Mouse (Mus musculus): ENCODE results near the gene Wnt6. TPM values are rescaled to one million over a fixed set of nuclear protein-coding genes. Genes with fewer than 3 reads are reported as not detected.
"Not testable (repeated sequence)": the region's sequence is repeated elsewhere in the genome, so short reads cannot be mapped to it uniquely, and the experiment has no call there.

The Wnt6 gene
- polyA plus RNA-seq, 1 experiment = 0.60 TPM

DNA sequence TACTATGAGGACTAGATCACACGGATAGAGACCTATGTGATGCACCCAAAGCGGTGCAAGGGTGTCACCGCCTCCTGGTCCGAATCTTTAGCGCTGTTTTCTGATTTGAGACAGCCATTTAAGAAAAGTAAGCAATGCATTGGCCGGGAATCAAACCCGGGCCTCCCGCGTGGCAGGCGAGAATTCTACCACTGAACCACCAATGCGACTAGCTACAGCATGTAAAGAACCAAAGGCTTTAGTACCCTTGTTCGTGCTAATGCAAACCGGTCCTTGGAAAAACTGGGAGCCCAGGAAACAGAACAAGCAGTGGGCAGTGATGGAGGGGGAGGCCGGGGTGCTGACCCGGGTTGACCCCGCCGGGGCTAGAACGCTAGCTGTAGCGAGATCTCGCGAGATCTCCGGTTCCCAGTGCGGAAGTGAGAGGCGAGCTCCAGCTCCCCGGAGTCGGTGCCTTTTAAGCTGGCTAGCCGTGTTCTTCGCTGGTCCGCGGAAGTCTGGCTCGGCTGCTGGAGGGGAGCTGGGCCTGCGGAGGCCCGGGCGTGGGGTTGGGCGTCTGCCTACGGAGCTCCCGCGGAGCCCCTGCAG, 45.0 kb downstream of the Wnt6 start:
- peaks cover 17% of the 10 kb centered on the region for H3K27me3 ChIP-seq (replicated peaks)
- TF ChIP-seq GATA1 (IDR thresholded peaks at IDR 0.05; ENCODE audit: borderline replicate concordance, low read length) (no peak), FLI1 (IDR thresholded peaks at IDR 0.05; ENCODE audit: low read length) (no peak)
- H3K9me3 ChIP-seq = no peaks in the 10 kb centered on the region
- H3K4me3 ChIP-seq (replicated peaks) = peak overlapping the region; percentile 91
- no peaks in the 10 kb centered on the region for H3K36me3 ChIP-seq (replicated peaks; ENCODE audit: low read length)
- peaks cover 11% of the 10 kb centered on the region for H3K4me1 ChIP-seq

DNA sequence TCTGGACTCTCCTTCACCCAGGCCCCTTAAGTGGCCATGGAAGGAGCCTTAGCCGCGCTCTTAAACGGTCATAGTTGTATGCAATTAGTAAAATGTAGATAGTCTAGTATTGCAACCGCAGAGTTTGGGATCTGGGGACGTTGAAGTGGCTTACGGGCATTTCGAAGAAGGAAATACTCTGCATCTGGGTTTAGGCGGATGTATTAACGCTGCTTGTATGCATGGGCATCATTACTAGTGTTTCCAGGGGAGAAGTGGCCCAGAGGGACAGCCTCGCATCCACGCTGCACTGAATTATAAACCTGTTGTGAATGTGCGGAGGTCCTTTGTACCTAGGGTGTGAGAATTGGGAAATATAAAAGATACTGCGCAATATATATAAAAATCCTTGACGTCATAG, 45.5 kb downstream of the Wnt6 start:
- no peaks in the 10 kb centered on the region for H3K9me3 ChIP-seq
- H3K36me3 ChIP-seq (replicated peaks; ENCODE audit: low read length) = no peaks in the 10 kb centered on the region
- TF ChIP-seq GATA1 (IDR thresholded peaks at IDR 0.05; ENCODE audit: borderline replicate concordance, low read length) (no peak), FLI1 (IDR thresholded peaks at IDR 0.05; ENCODE audit: low read length) (no peak)
- peaks cover 16% of the 10 kb centered on the region for H3K27me3 ChIP-seq (replicated peaks)
- peaks cover 15% of the 10 kb centered on the region for H3K4me1 ChIP-seq
- H3K4me3 ChIP-seq (replicated peaks) = peak overlapping the region; percentile 91

DNA sequence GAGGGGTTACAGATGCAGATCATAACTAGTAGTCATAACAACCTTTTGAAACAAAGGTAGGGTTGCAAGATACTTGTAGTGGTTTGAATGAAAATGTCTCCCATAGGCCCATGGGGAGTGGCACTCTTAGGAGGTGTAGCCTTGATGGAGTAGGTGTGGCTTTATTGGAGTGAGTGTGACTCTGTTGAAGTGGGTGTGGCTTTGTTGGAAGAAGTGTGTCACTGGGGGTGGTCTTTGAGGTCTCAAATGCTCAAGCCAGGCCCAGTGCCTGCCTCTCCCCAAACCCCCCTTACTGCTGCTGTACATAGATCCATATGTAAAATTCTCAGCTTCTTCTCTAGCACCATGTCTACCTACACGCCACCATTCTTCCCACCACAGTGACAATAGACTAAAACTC, 46.8 kb downstream of the Wnt6 start:
- H3K27me3 ChIP-seq (replicated peaks) = peaks cover 8% of the 10 kb centered on the region
- no peaks in the 10 kb centered on the region for H3K36me3 ChIP-seq (replicated peaks; ENCODE audit: low read length)
- no peak overlapping the region for H3K4me3 ChIP-seq (replicated peaks)
- peaks cover 18% of the 10 kb centered on the region for H3K4me1 ChIP-seq
- H3K9me3 ChIP-seq = 0 out of 2 replicates have a peak, but pooled peaks cover 3% of the 10 kb centered on the region
- TF ChIP-seq GATA1 (IDR thresholded peaks at IDR 0.05; ENCODE audit: borderline replicate concordance, low read length) = no peak
- TF ChIP-seq FLI1 (IDR thresholded peaks at IDR 0.05; ENCODE audit: low read length) = no peak

DNA sequence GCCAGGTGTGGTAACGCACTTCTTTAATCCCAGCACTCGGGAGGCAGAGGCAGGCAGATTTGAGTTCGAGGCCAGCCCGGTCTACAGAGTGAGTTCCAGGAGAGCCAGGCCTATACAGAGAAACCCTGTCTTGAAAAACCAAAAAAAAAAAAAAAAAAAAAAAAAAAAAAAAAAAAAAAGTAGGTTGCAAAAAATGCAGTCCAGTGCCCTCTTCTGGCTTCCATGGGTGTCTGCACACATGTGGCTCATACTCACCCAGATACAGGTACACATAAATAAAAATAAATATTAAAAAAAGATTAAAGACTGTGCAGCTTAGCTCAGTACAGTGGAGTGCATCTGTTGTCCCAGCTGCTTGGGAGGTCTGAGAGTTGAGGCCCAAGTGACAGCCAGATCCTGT, 51.9 kb downstream of the Wnt6 start:
- not testable (repeated sequence) for H3K9me3 ChIP-seq; H3K4me1 ChIP-seq; H3K36me3 ChIP-seq (replicated peaks; ENCODE audit: low read length); H3K4me3 ChIP-seq (replicated peaks)
- peaks cover 23% of the 10 kb centered on the region for H3K27me3 ChIP-seq (replicated peaks)

DNA sequence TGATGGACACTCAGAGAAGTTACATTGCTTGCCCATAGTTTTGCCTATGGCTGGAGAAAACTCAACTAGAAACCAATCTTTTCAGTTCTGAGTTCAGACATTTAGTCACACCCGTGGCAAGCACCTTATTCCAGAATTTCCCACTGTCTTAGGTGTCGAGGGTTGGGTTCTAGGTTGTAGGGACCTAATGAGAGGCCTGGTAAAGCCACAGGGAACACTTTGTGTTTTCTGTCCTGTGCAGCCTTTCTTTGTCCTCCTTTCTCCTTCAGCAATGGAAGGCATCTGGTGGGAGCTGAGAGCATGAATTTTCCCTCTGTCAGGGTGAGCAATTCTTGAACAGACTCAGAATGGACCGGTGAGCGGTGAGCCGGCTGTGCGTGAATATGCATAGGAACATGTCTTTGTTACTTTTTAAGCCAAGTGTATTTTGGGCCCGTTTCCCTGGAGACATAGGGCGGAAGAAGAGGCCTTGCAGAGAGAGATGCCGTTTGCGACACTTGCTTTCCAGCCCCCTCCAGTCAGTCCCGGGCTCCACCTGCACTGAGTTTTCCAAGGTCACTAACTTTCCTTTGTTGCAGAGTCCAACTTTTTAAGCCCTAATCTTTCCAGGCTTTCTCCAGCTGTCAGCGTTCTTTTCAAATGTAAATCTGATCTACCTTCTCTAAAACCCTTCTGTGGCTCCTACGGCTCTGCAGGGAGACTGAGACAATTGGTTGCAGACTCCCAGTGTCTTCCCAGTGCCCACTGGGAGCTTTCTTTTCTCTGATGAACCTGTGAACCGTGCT, 53.0 kb downstream of the Wnt6 start:
- Histone ChIP-seq H3K4me1 (peaks cover 7% of the 10 kb centered on the region; the same call in 1 of the 2 replicates), H3K9me3 (peaks cover 6% of the 10 kb centered on the region; the same call in 1 of the 2 replicates), H3K36me3 (replicated peaks; ENCODE audit: low read length) (no peaks in the 10 kb centered on the region), H3K4me3 (replicated peaks) (no peak overlapping the region), H3K27me3 (replicated peaks) (peaks cover 25% of the 10 kb centered on the region)
- TF ChIP-seq FLI1 (IDR thresholded peaks at IDR 0.05; ENCODE audit: low read length) (no peak), GATA1 (IDR thresholded peaks at IDR 0.05; ENCODE audit: borderline replicate concordance, low read length) (no peak)

DNA sequence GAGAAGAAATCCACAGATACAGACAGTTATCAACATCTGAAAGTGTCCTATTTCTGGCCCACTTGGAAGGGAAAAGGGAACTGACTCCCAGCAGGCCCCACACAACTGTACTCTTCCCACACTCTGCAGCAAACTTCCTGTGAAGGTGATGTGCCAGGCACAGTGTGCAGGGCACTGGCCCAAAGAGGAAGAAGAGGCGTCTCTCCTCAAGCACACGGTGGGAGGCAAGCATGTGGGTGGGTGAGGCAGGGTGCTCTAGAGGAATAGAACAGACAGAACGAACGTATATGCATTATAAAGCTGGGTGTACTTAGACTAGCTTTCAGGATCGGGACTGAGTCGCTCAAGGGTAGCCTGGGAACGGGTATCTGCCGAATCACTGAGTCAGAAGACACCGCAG, 58.4 kb downstream of the Wnt6 start:
- H3K36me3 ChIP-seq (replicated peaks; ENCODE audit: low read length) = no peaks in the 10 kb centered on the region
- H3K4me1 ChIP-seq = no peaks in the 10 kb centered on the region
- no peak overlapping the region for H3K4me3 ChIP-seq (replicated peaks)
- H3K9me3 ChIP-seq = peaks cover 9% of the 10 kb centered on the region
- H3K27me3 ChIP-seq (replicated peaks) = peaks cover 37% of the 10 kb centered on the region
- no peak for TF ChIP-seq GATA1 (IDR thresholded peaks at IDR 0.05; ENCODE audit: borderline replicate concordance, low read length)
- no peak for TF ChIP-seq FLI1 (IDR thresholded peaks at IDR 0.05; ENCODE audit: low read length)

DNA sequence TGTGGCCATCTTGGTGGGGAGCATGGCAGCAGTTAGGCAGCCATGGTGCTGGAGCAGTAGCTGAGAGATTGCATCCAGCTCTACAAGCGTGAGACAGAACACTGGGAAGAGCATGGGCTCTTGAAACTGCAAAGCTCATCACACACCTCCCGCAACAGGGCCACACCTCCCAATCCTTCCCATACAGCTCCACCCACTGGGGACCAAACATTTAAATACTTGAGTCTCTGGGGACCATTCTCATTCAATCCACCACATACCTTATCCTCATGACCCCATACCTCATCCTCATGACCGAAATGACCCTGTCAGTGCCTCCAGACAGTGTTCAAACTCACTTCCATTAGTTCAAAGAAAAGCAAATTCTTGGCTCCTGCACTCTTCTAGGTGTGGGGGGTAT, 61.6 kb downstream of the Wnt6 start:
- no peaks in the 10 kb centered on the region for H3K4me1 ChIP-seq
- H3K36me3 ChIP-seq (replicated peaks; ENCODE audit: low read length) = no peaks in the 10 kb centered on the region
- no peak overlapping the region for H3K4me3 ChIP-seq (replicated peaks)
- H3K9me3 ChIP-seq = peaks cover 6% of the 10 kb centered on the region
- no peak for TF ChIP-seq FLI1 (IDR thresholded peaks at IDR 0.05; ENCODE audit: low read length)
- no peak for TF ChIP-seq GATA1 (IDR thresholded peaks at IDR 0.05; ENCODE audit: borderline replicate concordance, low read length)
- peaks cover 34% of the 10 kb centered on the region for H3K27me3 ChIP-seq (replicated peaks)

Other genes with a start within 250 kb of the Wnt6 start
- not detected in 2 replicates for gene Plcd4, start 229.0 kb upstream of the Wnt6 start, polyA plus RNA-seq (2012; ENCODE audit: insufficient read depth, low replicate concordance)
- 0.17 TPM in 1 of 2 replicates, not detected in the other for gene Usp37, start 227.6 kb upstream of the Wnt6 start, polyA plus RNA-seq (2012; ENCODE audit: insufficient read depth, low replicate concordance)
- gene Zfp142, start 183.6 kb upstream of the Wnt6 start, polyA plus RNA-seq (2012; ENCODE audit: insufficient read depth, low replicate concordance) = 2.0 and 2.2 TPM in 2 replicates
- 1.5 and 2.7 TPM in 2 replicates for gene Bcs1l, start 183.6 kb upstream of the Wnt6 start, polyA plus RNA-seq (2012; ENCODE audit: insufficient read depth, low replicate concordance)
- 14.9 and 27.3 TPM in 2 replicates for gene Rnf25, start 170.5 kb upstream of the Wnt6 start, polyA plus RNA-seq (2012; ENCODE audit: insufficient read depth, low replicate concordance)
- gene Stk36, start 170.4 kb upstream of the Wnt6 start, polyA plus RNA-seq (2012; ENCODE audit: insufficient read depth, low replicate concordance) = 0.12 TPM in 1 of 2 replicates, not detected in the other
- 1.2 and 5.3 TPM in 2 replicates for gene Ttll4, start 110.1 kb upstream of the Wnt6 start, polyA plus RNA-seq (2012; ENCODE audit: insufficient read depth, low replicate concordance)
- gene Cyp27a1, start 58.3 kb upstream of the Wnt6 start, polyA plus RNA-seq (2012; ENCODE audit: insufficient read depth, low replicate concordance) = 1.7 TPM in 1 of 2 replicates, not detected in the other
- not detected in 2 replicates for gene Prkag3, start 22.7 kb upstream of the Wnt6 start, polyA plus RNA-seq (2012; ENCODE audit: insufficient read depth, low replicate concordance)
- gene Wnt10a, start 19.6 kb downstream of the Wnt6 start, polyA plus RNA-seq (2012; ENCODE audit: insufficient read depth, low replicate concordance) = not detected in 2 replicates
- gene Cdk5r2, start 83.0 kb downstream of the Wnt6 start, polyA plus RNA-seq (2012; ENCODE audit: insufficient read depth, low replicate concordance) = not detected in 2 replicates
- gene Fev, start 113.5 kb downstream of the Wnt6 start, polyA plus RNA-seq (2012; ENCODE audit: insufficient read depth, low replicate concordance) = not detected in 2 replicates
- not detected in 2 replicates for gene Cryba2, start 121.3 kb downstream of the Wnt6 start, polyA plus RNA-seq (2012; ENCODE audit: insufficient read depth, low replicate concordance)
- gene Cfap65, start 163.7 kb downstream of the Wnt6 start, polyA plus RNA-seq (2012; ENCODE audit: insufficient read depth, low replicate concordance) = 0.02 TPM in 1 of 2 replicates, not detected in the other
- gene Ihh, start 179.8 kb downstream of the Wnt6 start, polyA plus RNA-seq (2012; ENCODE audit: insufficient read depth, low replicate concordance) = 0.10 TPM in 1 of 2 replicates, not detected in the other

Measured in megakaryocyte, embryonic 14.5 days (primary cell).